Mouse (Mus musculus) MEL-GATA-1-ER (cell line): Measurements from ENCODE around the gene Olfr1258.
"Not testable (repeated sequence)": the region's sequence is repeated elsewhere in the genome, so short reads cannot be mapped to it uniquely, and the experiment has no call there.

Experiments used
- DNase-seq: peaks from one replicate; pipeline ENCODE4 v3.0.0-alpha.2; 2012; ENCODE audit warnings: low read depth; ENCODE audit errors: extremely low read depth

The Olfr1258 gene

DNA sequence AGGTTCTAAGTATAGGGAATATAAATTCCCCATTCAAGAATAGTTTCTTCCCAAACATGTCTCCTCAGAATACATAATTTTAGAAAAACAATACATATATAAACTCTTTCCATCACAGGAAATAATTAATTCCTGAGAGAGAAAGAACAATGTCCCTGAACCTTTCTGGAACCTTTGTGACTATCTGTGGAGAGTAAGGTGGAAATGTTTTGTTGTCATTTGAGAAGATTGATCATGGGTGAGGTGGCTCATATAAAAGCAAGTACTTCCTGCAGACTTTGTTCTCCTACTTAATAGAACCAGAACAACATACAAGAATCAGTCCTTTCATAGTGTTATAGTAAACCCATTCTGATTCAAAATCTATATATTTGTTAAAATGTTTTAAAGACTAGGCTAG, at the start of gene Olfr1258:
Olfr1258 (plus strand) TSS at position 301 of the 400 bp plus-strand sequence.
- DNase-seq, result no peak

DNA sequence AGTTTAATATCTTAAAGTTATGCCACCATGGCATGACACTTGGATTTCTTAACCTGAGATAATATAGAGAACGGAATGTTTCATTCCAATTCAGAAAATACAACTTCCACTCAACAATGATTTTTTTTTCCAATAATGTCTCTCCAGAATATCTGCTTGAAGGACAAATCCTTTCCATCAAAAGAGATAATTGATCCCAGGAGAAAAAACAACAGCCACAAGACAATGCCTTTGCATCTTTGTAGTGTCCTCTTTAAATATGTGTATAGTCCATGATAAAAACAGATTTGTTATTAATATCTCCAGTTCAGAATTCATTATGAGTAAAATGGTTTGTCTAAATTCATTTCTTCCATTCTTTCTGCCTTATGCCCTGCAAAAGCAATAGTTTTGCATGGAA, 49.0 kb upstream of the Olfr1258 start, which contains the start of gene Olfr1257:
Olfr1257 (plus strand) TSS at position 301 of the 400 bp plus-strand sequence.
- no peak for DNase-seq

DNA sequence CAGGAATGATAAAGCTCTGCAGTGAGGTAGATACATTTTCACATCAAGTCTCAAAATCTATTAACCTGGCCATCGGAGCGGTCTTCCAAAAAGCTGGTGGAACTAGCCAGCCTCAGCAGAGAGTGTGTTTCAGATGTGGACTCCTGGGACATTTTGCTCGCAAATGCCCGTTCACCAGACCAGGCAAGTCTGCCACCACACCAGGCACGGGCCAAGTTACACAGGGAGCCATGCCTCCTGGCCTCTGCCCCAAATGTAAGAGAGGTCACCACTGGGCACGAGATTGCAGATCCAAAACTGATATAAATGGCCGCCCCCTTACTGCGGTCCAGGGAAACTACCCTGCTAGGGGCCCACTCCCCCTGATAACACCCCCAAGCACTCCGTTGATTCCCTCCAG, 14.5 kb upstream of the Olfr1258 start:
- not testable (repeated sequence) for DNase-seq

DNA sequence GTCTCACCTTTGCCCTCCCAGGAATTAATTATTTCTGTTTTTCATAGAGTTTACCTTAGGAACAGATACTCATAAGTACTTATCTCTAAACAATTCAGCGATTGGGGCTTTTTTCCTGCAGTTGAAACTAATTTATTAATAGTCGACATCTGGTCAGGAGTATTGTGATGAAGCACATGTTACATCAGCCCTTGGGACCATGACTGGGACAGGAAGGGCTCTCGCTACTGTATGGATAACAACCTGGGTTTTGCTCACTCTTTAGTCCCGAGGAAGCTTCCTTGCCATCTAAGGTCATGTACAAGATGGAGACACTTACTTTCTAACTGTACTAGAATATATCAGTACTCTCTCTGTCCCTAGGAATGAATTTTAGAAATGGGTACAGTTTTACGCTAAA, 21.5 kb downstream of the Olfr1258 start, which contains the start of gene Olfr1259:
Olfr1259 (minus strand) TSS at position 101 of the 400 bp plus-strand sequence.
- DNase-seq, result no peak

DNA sequence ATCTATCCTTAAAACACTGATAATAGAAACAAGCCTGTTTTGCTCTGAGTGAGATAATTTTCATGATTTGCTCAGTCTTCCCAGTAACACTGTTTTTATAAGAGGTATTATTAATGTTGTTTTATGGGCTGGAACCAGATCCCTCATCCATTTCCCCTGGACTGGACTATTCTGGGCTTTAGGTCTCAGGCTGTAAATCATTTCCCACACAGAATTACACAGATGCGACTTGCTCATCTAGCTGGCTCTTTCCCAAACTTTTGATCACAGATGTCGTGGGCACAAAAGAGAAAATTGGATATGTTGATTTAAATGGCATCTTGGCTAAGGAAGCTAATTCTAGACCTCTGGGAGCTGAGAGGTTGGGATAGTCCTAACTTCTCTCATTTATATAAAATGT, 47.1 kb downstream of the Olfr1258 start, which contains the start of gene Olfr1260:
Olfr1260 (plus strand) TSS at position 157 of the 400 bp plus-strand sequence.
- DNase-seq, result no peak

DNA sequence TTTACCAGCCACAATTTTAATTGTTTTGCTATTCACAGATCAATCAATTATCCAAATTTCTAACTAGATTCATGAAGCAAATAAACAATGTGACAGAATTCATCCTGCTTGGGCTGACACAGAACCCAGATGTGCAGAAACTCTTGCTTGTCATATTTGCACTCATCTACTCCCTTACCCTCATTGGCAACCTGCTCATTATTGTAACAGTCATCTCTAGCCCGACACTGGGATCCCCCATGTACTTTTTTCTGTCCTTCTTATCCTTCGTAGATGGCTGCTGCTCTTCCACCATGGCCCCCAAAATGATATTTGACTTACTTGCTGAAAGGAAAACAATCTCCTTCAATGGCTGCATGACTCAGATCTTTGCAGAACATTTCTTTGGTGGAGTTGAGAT, 50.6 kb downstream of the Olfr1258 start:
- no peak for DNase-seq
